Mouse (Mus musculus) E14TG2a.4 (cell line): ENCODE data around the gene Paqr7.

Experiments used
- CTCF ChIP-seq: conservative IDR thresholded peaks from 2 replicates; pipeline ENCODE4 v1.5.1; 2014; ENCODE audit warnings: low read length
- NANOG ChIP-seq: IDR thresholded peaks from 2 replicates; pipeline ENCODE4 v1.6.1; 2014; ENCODE audit warnings: borderline replicate concordance, low read length, mixed read lengths
- POU5F1 ChIP-seq: IDR thresholded peaks from 2 replicates; pipeline ENCODE4 v1.6.1; 2014; ENCODE audit warnings: low read length, borderline replicate concordance

DNA sequence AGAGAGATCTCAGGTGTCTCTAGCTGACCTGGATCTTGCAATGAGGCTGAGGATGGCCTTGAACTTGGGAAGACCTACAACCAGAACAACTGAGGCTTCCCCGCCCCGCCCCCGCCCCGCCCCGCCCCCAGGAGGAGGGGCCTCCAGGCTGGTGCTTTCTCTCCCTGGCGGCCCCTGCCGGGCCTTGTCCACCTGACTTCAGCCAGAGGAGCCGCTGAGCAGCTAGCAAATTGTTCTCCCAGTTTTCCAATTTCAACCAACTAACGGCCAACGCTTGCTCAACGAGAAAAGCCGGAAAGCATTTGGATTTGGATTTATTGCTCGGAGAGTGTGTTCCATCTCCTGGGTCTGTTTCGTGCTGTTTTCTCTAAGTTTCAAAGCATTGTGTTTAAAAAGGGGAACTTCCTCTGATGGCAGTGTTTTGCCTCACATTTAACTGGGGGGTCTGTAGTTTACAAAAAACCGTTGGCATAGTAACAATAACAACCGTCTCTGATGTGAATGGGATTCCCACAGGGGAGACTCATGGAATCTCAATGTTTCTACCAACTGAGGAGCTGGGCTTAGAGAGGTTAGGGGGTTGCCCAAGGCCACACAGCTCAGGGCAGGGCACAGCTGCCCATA is 61.2 kb downstream of the Paqr7 start:
- TF ChIP-seq CTCF = no peak
- no peak for TF ChIP-seq NANOG
- no peak for TF ChIP-seq POU5F1
